9 mouse cellular contexts compared by ENCODE assay signal in the genomic region with DNA sequence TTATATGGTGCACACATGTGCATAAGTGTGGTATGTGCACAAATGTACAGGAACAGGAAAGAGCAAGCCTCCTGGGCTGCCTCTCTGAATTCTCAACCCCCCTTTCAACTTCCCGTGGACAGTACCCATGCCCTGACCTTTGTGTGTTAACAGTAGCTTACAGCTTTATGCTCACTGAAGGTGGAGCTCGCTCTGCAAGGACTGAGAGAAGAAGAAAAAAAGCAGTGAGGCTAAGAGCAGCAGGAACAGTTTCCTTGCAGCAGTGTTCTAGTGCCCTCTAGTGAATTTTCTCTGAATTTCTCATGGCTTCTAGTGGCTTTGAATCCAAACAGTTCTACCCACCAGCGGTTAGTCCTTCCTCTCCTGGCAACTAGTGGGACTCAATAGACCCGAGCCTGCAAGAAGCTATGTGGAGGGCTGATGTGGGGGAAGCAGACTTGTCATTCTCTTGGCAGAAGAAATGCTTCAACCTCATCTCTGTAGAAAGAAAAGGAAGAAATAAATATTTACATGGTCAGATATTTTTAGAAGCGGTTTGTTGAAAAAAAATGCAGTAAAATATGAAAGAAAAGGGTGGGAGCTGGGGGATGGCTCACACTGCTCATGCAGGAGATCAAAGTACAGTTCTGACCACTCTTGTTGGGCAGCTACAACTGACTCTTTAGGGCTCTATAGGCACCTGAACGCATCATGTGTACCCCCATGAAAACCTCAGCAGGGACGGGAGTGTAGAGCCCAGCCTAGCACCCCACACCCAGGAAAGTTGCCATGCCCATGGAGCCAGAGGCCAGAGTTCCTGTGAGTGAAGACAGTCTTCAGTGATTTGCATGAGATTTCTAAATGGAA. TPM values are rescaled to one million over a fixed set of nuclear protein-coding genes. Genes with fewer than 3 reads are reported as not detected.
DNase-seq lines count a peak whose midpoint lies in the region; ATAC-seq lines count a peak whose summit lies in the region.
"Had no signal": no experiment of that assay in that cellular context is flagged by ENCODE, and none has a peak within 500 bp of the region (broad histone marks: within the 10 kb centered on the region; RNA-seq: fewer than 3 reads in every experiment).

No protein-coding gene starts in this region.

- no peaks in the 10 kb centered on the region for H3K9me3 ChIP-seq in forebrain, embryonic 13.5 days (replicated peaks)
- no peaks in the 10 kb centered on the region for H3K9me3 ChIP-seq in kidney, embryonic 14.5 days (ENCODE audit: control insufficient read depth, low read length)
- H3K9me3 ChIP-seq: heart, embryonic 13.5 days had no signal

- H3K4me1 ChIP-seq in forebrain, embryonic 13.5 days: 0 out of 2 replicates have a peak, but pooled peaks cover 4% of the 10 kb centered on the region
- H3K4me1 ChIP-seq in kidney, embryonic 14.5 days (ENCODE audit: control insufficient read depth, insufficient read depth, low read length): no peaks in the 10 kb centered on the region

- ATAC-seq in forebrain, embryonic 13.5 days: peak; percentile 75
- ATAC-seq in kidney, embryonic 14.5 days (ENCODE audit: low FRiP score, low TSS enrichment): peak; percentile 58; the same call in 1 of the 2 replicates
- no peak for ATAC-seq in monocyte, adult 5-6 weeks (replicated peaks; ENCODE audit: insufficient number of reproducible peaks, low FRiP score, low TSS enrichment, poor library complexity, severe bottlenecking)

- H3K27ac ChIP-seq in forebrain, embryonic 13.5 days: no peak overlapping the region
- no peak overlapping the region for H3K27ac ChIP-seq in kidney, embryonic 14.5 days (ENCODE audit: low read depth, low read length)
- H3K27ac ChIP-seq: heart, embryonic 13.5 days had no signal

- no peaks in the 10 kb centered on the region for H3K36me3 ChIP-seq in forebrain, embryonic 13.5 days (ENCODE audit: poor library complexity, severe bottlenecking)
- H3K36me3 ChIP-seq in kidney, embryonic 14.5 days (ENCODE audit: control insufficient read depth, insufficient read depth, low read length): no peaks in the 10 kb centered on the region
- H3K36me3 ChIP-seq: heart, embryonic 13.5 days had no signal

- H3K27me3 ChIP-seq in forebrain, embryonic 13.5 days: no peaks in the 10 kb centered on the region
- H3K27me3 ChIP-seq in kidney, embryonic 14.5 days (ENCODE audit: control insufficient read depth, insufficient read depth, low read length): 0 out of 2 replicates have a peak, but pooled peaks cover 4% of the 10 kb centered on the region

- no peak overlapping the region for H3K4me2 ChIP-seq in forebrain, embryonic 13.5 days
- no peak overlapping the region for H3K4me2 ChIP-seq in kidney, embryonic 14.5 days (replicated peaks; ENCODE audit: low read depth, low read length)
- H3K4me2 ChIP-seq: heart, embryonic 13.5 days had no signal

- DNase-seq in right cerebral cortex, adult 2 months (ENCODE audit: low spot score in 2 of 2): peak; percentile 62
- DNase-seq in right cerebral cortex, postnatal 4 days: no peak
- peak; percentile 86 for DNase-seq in adipocyte (ENCODE audit: low spot score)
- DNase-seq in mesoderm, embryonic 11.5 days (ENCODE audit: low read depth, low spot score): peak; percentile 83
- peak; percentile 50 for DNase-seq in yolk sac, embryonic 10.5 days (ENCODE audit: low spot score)

- no peak overlapping the region for H3K9ac ChIP-seq in forebrain, embryonic 13.5 days
- H3K9ac ChIP-seq in kidney, embryonic 14.5 days (ENCODE audit: low read depth, low read length): no peak overlapping the region
- H3K9ac ChIP-seq: heart, embryonic 13.5 days had no signal

- no peak overlapping the region for H3K4me3 ChIP-seq in forebrain, embryonic 13.5 days
- H3K4me3 ChIP-seq in kidney, embryonic 14.5 days (ENCODE audit: low read length): no peak overlapping the region
- H3K4me3 ChIP-seq: heart, embryonic 13.5 days had no signal

- WGBS in forebrain, embryonic 13.5 days: 42% methylated on average over 7 of the region's 7 CpGs
- WGBS in kidney, embryonic 14.5 days: 36% methylated on average over 7 of the region's 7 CpGs

RNA-seq across cellular contexts. Expression of a gene that starts 11.8 kb away (rescaled TPM):
- polyA plus RNA-seq in forebrain, embryonic 13.5 days (2015; fragmentation: Nextera tagmentation; extraction: Ambion mirVana): 7.1 and 8.1 TPM in 2 replicates
- polyA plus RNA-seq in kidney, embryonic 14.5 days (2014; fragmentation: Nextera tagmentation; extraction: Ambion mirVana): 8.0 and 12.8 TPM in 2 replicates
- total RNA-seq in monocyte, adult 5-6 weeks (2017): not detected in 3 replicates

RNA-seq across cellular contexts. Expression of a gene that starts 38.9 kb away (rescaled TPM):
- polyA plus RNA-seq in forebrain, embryonic 13.5 days (2015; fragmentation: Nextera tagmentation; extraction: Ambion mirVana): not detected in 2 replicates
- not detected in 2 replicates for polyA plus RNA-seq in kidney, embryonic 14.5 days (2014; fragmentation: Nextera tagmentation; extraction: Ambion mirVana)
- total RNA-seq in monocyte, adult 5-6 weeks (2017): not detected in 3 replicates
- polyA plus RNA-seq: heart, embryonic 13.5 days had no signal
